Mouse (Mus musculus) megakaryocyte-erythroid progenitor cell, adult 5-6 weeks (primary cell): Measurements from ENCODE around the gene Gm21304. TPM values are rescaled to one million over a fixed set of nuclear protein-coding genes. Genes with fewer than 3 reads are reported as not detected.
"Not testable (repeated sequence)": the region's sequence is repeated elsewhere in the genome, so short reads cannot be mapped to it uniquely, and the experiment has no call there.

ENCODE experiments used
- ATAC-seq: replicated peaks from 2 replicates; pipeline ENCODE4 v1.8.0; 2016; ENCODE audit warnings: mild to moderate bottlenecking, inconsistent platforms; ENCODE audit not compliant: severe bottlenecking, poor library complexity, low FRiP score, low TSS enrichment
- total RNA-seq, 2 experiments: library from RNA; stranded (forward) in 1 of 2; stranded (reverse) in 1 of 2; fragments of 200-1000, 215-1000 nt in 1 of 2; fragments of >200 nt in 1 of 2; fragmentation: Nextera tagmentation in 1 of 2; gene quantifications; 2 replicates each; pipeline ENCODE4 v1.2.3; 2014 to 2017

Gene Gm21304
- total RNA-seq (2014; fragmentation: Nextera tagmentation), result not detected in 2 replicates
- total RNA-seq (2017), result not detected in 2 replicates

DNA sequence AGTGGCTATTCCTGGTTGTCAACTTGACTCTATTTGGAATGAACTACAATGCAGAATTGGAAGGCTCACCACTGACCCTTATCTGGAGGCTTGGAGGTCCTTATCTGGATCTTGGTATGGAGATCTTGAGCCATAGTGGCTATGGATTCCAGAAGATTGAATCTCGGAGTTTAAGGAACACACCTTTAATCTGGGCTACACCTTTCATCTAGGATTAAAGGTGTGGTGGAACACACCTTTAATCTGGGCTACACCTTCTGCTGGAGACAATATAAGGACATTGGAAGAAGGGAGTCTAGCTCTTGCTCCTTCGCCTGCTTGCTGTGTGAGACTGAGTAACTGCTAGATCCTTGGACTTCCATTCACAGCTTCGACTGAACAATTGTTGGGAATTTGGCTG is at the start of gene Gm21304:
Gm21304 (plus strand) TSS at position 301 of the 400 bp plus-strand sequence.
- ATAC-seq, result not testable (repeated sequence)

DNA sequence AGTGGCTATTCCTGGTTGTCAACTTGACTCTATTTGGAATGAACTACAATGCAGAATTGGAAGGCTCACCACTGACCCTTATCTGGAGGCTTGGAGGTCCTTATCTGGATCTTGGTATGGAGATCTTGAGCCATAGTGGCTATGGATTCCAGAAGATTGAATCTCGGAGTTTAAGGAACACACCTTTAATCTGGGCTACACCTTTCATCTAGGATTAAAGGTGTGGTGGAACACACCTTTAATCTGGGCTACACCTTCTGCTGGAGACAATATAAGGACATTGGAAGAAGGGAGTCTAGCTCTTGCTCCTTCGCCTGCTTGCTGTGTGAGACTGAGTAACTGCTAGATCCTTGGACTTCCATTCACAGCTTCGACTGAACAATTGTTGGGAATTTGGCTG is 25.6 kb upstream of the Gm21304 start, which contains the start of gene Gm21293:
Gm21293 (plus strand) TSS at position 301 of the 400 bp plus-strand sequence.
- not testable (repeated sequence) for ATAC-seq

DNA sequence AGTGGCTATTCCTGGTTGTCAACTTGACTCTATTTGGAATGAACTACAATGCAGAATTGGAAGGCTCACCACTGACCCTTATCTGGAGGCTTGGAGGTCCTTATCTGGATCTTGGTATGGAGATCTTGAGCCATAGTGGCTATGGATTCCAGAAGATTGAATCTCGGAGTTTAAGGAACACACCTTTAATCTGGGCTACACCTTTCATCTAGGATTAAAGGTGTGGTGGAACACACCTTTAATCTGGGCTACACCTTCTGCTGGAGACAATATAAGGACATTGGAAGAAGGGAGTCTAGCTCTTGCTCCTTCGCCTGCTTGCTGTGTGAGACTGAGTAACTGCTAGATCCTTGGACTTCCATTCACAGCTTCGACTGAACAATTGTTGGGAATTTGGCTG is 17.1 kb upstream of the Gm21304 start, which contains the start of gene Gm6763:
Gm6763 (plus strand) TSS at position 301 of the 400 bp plus-strand sequence.
- ATAC-seq, result not testable (repeated sequence)

DNA sequence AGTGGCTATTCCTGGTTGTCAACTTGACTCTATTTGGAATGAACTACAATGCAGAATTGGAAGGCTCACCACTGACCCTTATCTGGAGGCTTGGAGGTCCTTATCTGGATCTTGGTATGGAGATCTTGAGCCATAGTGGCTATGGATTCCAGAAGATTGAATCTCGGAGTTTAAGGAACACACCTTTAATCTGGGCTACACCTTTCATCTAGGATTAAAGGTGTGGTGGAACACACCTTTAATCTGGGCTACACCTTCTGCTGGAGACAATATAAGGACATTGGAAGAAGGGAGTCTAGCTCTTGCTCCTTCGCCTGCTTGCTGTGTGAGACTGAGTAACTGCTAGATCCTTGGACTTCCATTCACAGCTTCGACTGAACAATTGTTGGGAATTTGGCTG is 8.6 kb upstream of the Gm21304 start, which contains the start of gene Gm8764:
Gm8764 (plus strand) TSS at position 301 of the 400 bp plus-strand sequence.
- not testable (repeated sequence) for ATAC-seq

DNA sequence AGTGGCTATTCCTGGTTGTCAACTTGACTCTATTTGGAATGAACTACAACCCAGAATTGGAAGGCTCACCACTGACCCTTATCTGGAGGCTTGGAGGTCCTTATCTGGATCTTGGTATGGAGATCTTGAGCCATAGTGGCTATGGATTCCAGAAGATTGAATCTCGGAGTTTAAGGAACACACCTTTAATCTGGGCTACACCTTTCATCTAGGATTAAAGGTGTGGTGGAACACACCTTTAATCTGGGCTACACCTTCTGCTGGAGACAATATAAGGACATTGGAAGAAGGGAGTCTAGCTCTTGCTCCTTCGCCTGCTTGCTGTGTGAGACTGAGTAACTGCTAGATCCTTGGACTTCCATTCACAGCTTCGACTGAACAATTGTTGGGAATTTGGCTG is 8.4 kb downstream of the Gm21304 start, which contains the start of gene Gm21312:
Gm21312 (plus strand) TSS at position 301 of the 400 bp plus-strand sequence.
- ATAC-seq, result not testable (repeated sequence)

DNA sequence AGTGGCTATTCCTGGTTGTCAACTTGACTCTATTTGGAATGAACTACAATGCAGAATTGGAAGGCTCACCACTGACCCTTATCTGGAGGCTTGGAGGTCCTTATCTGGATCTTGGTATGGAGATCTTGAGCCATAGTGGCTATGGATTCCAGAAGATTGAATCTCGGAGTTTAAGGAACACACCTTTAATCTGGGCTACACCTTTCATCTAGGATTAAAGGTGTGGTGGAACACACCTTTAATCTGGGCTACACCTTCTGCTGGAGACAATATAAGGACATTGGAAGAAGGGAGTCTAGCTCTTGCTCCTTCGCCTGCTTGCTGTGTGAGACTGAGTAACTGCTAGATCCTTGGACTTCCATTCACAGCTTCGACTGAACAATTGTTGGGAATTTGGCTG is 16.9 kb downstream of the Gm21304 start, which contains the start of gene Gm20765:
Gm20765 (plus strand) TSS at position 301 of the 400 bp plus-strand sequence.
- not testable (repeated sequence) for ATAC-seq

DNA sequence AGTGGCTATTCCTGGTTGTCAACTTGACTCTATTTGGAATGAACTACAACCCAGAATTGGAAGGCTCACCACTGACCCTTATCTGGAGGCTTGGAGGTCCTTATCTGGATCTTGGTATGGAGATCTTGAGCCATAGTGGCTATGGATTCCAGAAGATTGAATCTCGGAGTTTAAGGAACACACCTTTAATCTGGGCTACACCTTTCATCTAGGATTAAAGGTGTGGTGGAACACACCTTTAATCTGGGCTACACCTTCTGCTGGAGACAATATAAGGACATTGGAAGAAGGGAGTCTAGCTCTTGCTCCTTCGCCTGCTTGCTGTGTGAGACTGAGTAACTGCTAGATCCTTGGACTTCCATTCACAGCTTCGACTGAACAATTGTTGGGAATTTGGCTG is 25.4 kb downstream of the Gm21304 start, which contains the start of gene Gm4340:
Gm4340 (plus strand) TSS at position 301 of the 400 bp plus-strand sequence.
- not testable (repeated sequence) for ATAC-seq

DNA sequence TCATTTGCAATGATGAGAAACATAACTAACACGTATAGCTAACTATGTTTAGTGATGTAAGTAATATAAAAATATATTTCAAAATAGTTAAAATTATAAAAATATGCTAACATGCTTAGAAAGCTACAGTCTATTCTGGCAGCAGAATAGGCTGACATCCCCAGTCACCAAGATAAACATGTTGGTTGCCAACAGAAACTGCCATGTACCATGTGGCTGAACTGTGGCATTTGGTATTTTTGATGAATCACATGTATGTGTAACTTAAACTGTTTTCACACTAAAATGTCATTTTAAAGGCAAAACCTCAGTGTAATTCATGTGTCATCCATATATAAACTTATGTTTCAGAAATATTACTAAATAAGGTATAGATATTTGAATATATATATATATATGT is 41.3 kb downstream of the Gm21304 start:
- ATAC-seq, result no peak

DNA sequence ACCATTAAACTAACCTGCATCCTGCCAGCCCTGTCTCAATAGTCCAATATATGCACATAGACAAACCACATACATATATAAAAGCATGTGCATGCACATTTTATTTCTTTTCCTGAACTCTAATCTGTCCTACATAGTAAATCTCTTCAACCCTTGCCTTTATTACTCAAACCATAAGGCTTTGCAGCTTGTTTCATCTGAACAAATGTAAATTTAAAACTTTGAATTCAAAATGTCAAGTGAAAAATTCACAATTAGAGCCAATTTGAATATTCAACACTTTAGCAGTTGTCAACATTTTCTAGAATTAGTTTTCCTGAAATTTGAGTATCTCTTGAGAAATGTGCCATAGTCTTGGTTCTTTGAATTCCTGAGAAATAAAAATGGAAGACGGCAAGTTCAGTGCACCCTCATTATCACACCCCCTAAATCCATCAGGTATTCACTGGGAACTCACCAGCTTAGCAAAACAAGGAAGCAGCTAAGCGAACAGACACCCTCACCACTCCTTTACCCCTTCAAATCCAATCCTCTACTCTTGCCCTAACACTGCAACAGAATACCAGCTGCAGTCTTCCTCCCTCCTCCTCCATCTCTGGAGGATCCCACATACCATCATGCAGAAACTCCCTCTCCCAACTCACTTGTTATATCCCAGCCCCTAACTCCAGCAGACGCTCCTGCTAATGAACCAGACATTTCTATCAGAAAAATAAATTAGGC is 42.1 kb downstream of the Gm21304 start:
- ATAC-seq, result no peak

DNA sequence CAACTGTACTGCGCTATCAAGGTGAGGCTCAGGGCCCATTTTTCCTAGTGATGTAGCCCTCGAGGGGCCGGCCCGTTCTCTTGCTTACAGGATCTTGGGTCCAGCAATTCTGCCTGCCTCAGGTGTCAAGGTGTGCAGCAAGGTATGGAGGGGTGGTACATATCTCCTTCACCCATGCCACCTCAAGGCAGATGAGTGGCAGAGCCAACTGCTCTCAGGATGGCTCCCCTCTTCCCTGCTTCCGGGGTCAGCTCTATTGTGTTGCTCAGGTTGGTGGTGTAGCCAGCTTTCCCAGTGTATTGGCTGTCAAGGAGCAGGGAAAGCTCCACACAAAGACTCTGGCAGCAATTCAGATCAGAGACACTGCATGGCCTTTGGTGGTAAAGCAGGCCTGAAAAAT is 46.2 kb downstream of the Gm21304 start:
- no peak for ATAC-seq

Other genes with a start within 250 kb of the Gm21304 start
- gene Gm21293, start 25.5 kb upstream of the Gm21304 start, total RNA-seq (2014; fragmentation: Nextera tagmentation), result not detected in 2 replicates
- not detected in 2 replicates for gene Gm21293, start 25.5 kb upstream of the Gm21304 start, total RNA-seq (2017)
- not detected in 2 replicates for gene Gm6763, start 17.0 kb upstream of the Gm21304 start, total RNA-seq (2014; fragmentation: Nextera tagmentation)
- gene Gm6763, start 17.0 kb upstream of the Gm21304 start, total RNA-seq (2017), result not detected in 2 replicates
- not detected in 2 replicates for gene Gm8764, start 8.5 kb upstream of the Gm21304 start, total RNA-seq (2014; fragmentation: Nextera tagmentation)
- gene Gm8764, start 8.5 kb upstream of the Gm21304 start, total RNA-seq (2017), result not detected in 2 replicates
- not detected in 2 replicates for gene Gm21312, start 8.5 kb downstream of the Gm21304 start, total RNA-seq (2014; fragmentation: Nextera tagmentation)
- gene Gm21312, start 8.5 kb downstream of the Gm21304 start, total RNA-seq (2017), result not detected in 2 replicates
- not detected in 2 replicates for gene Gm20765, start 17.0 kb downstream of the Gm21304 start, total RNA-seq (2014; fragmentation: Nextera tagmentation)
- gene Gm20765, start 17.0 kb downstream of the Gm21304 start, total RNA-seq (2017), result not detected in 2 replicates
- gene Gm4340, start 25.5 kb downstream of the Gm21304 start, total RNA-seq (2014; fragmentation: Nextera tagmentation), result not detected in 2 replicates
- not detected in 2 replicates for gene Gm4340, start 25.5 kb downstream of the Gm21304 start, total RNA-seq (2017)